Mouse (Mus musculus): Measurements from ENCODE around the gene Wnt10a. TPM values are rescaled to one million over a fixed set of nuclear protein-coding genes. Genes with fewer than 3 reads are reported as not detected.
A peak's percentile ranks its signal among the peaks of the same experiment; 100 is the strongest.

The Wnt10a gene
- total RNA-seq, 2 experiments from 2014 or later = 0.38 TPM; not detected in 1

GRCm38 (mm10) chr1:74784041-74784759 lies 7.1 kb upstream of the Wnt10a start:
- intact Hi-C loops (cut with DNase I) = no loop called here
- DNase-seq = peak; percentile 69

DNA sequence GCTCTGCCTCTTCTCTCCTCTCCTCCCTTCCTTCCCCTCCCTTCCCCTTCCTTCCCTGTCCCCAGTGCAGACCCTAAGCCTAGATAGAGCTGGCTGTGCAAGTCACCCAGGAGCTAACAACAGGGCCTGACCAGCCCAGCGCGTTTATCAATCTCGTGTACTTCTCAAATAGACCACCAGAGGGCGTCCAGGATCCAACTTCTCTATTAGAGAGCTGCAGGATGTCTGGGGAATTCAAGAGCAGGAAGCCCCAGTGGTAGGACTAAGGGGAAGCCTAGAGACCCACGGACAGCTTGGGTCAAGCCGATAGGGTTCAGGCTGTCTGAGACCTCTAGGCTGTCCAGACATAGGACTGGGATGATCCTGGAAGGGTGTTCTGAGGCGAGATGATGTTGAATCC lies 3.5 kb upstream of the Wnt10a start:
- intact Hi-C loops (cut with DNase I) = no loop called here
- DNase-seq = peak; percentile 74

DNA sequence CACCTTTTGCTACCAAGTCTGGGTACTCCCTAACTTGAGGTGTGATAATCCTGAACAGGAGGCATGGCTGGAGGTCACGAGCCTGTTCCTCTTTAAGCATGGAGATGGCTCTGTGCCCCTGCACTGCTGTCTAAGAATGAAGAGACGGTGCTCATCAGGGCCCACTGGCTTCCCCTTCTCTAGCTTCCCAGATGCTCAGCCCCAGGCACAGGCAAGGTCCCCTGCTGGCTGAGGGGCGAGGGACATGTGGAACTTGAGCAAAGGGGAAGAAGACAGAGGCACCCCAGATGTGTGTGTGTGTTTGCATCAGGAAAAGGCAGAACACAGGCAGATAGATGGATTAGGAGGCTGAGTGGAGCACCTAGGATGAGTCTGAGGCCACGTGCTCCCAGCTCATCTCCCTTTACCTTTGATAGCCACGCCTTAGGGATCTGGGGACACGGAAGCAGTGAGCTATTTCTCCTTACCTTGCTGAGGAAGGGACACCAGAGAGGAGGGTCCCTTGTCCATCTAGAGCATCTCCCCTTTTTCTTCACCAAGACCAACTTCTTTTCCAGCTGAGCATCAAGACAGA lies 2.6 kb upstream of the Wnt10a start:
- no peak for DNase-seq
- intact Hi-C loops (cut with DNase I) = no loop called here

- no peak for DNase-seq
- intact Hi-C loops (cut with DNase I) = no loop called here
Measured at GRCm38 (mm10) chr1:74790095-74790494, 1.2 kb upstream of the Wnt10a start.

DNA sequence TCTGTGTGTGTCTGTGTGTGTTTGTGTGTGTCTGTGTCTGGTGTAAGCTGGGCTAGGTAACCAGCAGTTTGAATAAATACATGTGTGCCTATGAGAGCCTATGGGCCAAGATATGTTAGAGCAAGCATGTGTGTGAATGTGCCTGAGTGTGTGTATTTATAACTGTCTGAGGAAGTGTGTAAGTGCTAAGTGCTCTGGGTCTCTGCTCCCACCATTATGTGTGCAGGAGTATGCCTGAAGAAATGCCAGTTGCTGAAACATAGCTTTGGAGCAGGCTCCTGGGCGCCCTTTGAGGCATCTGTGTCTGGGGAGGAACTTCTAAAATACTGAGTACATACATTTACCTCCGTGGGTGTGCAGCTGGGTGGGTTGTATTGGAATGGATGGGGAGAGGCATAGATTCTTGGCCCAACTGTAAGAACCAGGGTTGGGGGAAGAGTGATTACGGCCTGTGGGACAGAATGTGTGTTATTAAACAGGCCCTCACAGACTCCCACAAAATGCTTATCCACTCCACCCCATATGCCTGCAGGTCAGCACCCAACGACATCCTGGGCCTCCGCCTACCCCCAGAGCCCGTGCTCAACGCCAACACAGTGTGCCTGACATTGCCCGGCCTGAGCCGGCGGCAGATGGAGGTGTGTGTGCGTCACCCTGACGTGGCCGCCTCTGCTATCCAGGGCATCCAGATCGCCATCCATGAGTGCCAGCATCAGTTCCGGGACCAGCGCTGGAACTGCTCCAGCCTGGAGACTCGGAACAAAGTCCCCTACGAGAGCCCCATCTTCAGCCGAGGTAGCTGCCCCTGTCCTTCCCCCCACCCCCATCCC lies 1.7 kb downstream of the Wnt10a start:
- intact Hi-C loops (cut with DNase I) = no loop called here
- no peak for DNase-seq

DNA sequence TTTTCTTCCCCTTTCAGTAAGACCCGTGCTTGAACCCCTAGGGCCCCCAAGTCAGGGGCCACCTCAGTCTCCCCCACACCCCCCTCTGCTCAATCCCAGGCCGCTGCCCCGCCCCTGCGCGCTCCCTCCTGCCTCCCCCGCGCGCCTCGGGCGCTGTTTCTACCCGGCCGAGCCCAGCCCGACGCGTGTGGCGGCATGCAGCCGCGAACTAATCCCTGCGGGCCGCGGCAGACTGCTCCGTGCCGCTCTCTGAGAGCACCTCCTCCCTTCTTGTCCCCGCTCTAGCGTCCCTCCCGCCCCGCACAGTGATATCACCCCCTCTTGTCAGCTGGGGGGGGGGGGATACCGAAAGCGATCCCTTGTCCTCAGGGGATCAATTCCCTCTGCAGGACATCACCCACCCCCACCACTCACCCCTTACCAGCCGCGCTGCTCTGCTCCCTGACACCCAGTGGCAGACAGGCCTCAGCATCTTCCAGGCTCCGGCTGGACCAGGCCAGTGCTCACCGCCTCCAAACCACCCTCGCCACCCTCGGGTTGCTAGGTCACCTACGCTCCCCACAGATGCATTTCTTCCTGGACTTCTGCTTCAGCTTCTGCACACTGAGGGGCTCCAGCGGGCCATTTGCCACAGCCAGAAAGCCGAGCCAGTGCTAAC lies 3.3 kb downstream of the Wnt10a start:
- DNase-seq = no peak
- intact Hi-C loops (cut with DNase I) = no loop called here

- no peak for DNase-seq
- intact Hi-C loops (cut with DNase I) = no loop called here
Measured at GRCm38 (mm10) chr1:74795145-74795529, 3.8 kb downstream of the Wnt10a start.

DNA sequence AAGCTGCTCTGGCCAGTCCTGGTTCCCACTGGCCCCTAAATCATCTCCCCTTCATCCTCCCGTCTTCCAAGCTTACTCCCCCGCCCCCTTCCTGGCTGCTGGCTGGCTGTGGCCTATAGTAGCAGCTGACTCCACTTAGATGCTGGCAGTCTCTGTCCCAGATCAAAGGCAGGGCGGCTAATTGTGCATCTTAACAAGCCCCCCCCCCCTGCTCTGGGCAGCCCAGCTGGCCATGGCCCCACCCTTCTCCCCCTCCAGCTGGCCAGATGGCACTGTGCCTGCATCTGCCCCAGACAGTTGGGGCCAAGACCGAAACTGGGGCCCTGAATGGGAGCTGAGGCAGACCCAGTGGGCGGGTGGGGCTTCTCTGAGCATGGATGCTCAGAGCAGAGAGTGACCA lies 6.1 kb downstream of the Wnt10a start:
- DNase-seq = peak; percentile 94
- intact Hi-C loops (cut with DNase I) = no loop called here

GRCm38 (mm10) chr1:74800424-74800888 lies 9.1 kb downstream of the Wnt10a start:
- intact Hi-C loops (cut with DNase I) = no loop called here
- DNase-seq = no peak

DNA sequence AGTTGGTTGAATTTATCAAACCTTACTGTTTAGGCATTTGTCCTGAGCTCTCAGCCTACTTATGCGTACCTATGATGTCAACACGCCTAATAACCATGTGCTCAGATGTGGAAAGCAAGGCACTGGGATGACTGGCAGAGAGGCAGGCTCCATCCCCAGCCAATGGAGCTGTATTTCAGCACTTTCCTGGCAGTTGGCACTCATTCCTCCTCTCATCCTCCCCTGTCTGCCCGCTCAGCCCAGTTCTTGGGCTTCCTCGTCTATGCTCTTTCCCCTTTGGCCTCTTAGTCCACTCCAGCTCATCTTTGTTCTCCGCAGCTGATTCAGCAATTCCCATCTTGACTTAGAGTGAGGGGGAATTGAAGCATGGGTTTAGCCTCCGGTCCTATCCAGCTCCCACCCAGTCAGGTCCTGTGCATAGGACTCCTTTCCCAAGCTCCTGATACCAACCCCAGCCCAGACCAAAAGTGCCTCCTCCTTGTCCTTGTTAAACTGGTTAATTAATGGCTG lies 10.4 kb downstream of the Wnt10a start:
- no peak for DNase-seq
- intact Hi-C loops (cut with DNase I) = no loop called here

GRCm38 (mm10) chr1:74802795-74803656 lies 11.7 kb downstream of the Wnt10a start:
- intact Hi-C loops (cut with DNase I) = no loop called here
- no peak for DNase-seq

GRCm38 (mm10) chr1:74804211-74804870 lies 13.0 kb downstream of the Wnt10a start:
- intact Hi-C loops (cut with DNase I) = no loop called here
- no peak for DNase-seq

DNA sequence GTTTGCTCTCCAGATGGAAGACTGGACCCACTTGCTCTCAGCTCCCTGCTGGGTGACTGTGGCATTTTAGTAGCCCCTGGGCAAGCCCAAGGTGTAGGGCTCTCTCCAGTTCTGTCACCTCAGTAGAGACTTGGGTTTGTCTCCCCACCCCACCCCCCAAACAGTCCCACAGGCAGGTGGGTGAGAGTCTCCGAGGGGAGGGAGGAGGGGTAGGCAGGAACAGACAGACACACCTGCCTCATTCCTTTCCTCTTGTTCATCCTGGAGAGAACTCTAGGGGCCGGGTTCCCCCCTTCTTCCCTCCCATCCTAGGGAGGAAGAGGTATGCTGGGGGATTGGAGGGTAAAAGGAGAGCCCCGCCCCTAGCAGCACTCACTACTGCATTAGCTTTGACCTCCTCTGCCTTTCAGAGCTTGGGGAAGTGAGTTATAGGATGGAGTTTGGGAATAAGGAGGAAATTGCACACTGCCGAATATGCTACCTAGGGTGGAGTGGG lies 14.1 kb downstream of the Wnt10a start:
- DNase-seq = no peak
- intact Hi-C loops (cut with DNase I) = loop anchor here (5.0 kb wide), 1 partner anchor 52 kb away; no protein-coding TSS in a partner anchor

DNA sequence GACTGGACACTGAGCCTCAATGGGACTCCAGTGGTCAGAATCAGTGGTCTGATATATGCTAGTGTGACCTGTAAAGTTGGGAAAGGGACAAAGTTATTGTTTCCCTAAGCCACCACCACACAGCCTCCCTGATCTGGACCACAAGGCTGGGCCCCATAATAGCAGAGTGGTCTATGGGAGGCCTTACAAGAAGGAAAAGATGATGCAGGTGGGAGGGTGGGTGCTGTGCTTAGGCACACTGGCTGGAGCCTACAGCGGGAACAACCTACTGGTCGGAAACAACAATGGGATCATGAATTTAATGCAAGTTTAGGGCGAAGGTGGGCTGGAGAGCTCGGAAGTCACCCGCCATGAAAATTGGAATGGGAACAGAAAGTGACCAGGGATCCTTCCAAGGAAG lies 14.5 kb downstream of the Wnt10a start:
- DNase-seq = no peak
- intact Hi-C loops (cut with DNase I) = loop anchor here (5.0 kb wide), 1 partner anchor 51 kb away; no protein-coding TSS in a partner anchor

GRCm38 (mm10) chr1:74806360-74807311 lies 15.3 kb downstream of the Wnt10a start:
- no peak for DNase-seq
- intact Hi-C loops (cut with DNase I) = loop anchor here (5.0 kb wide), 1 partner anchor 51 kb away; no protein-coding TSS in a partner anchor

- no peak for DNase-seq
- intact Hi-C loops (cut with DNase I) = loop anchor here (5.0 kb wide), 1 partner anchor 50 kb away; no protein-coding TSS in a partner anchor
Measured at GRCm38 (mm10) chr1:74807551-74808071, 16.3 kb downstream of the Wnt10a start.

- DNase-seq = peak; percentile 82
- intact Hi-C loops (cut with DNase I) = loop anchor here (5.0 kb wide), 1 partner anchor 49 kb away; no protein-coding TSS in a partner anchor
Measured at GRCm38 (mm10) chr1:74808078-74808477, 16.8 kb downstream of the Wnt10a start.

All from left cerebral cortex, postnatal 4 days (tissue).